Mouse (Mus musculus): ENCODE measurements around the gene Gucy2d. TPM values are rescaled to one million over a fixed set of nuclear protein-coding genes. Genes with fewer than 3 reads are reported as not detected.

Gucy2d gene
- polyA plus RNA-seq, 1 experiment from 2014 or later = not detected

DNA sequence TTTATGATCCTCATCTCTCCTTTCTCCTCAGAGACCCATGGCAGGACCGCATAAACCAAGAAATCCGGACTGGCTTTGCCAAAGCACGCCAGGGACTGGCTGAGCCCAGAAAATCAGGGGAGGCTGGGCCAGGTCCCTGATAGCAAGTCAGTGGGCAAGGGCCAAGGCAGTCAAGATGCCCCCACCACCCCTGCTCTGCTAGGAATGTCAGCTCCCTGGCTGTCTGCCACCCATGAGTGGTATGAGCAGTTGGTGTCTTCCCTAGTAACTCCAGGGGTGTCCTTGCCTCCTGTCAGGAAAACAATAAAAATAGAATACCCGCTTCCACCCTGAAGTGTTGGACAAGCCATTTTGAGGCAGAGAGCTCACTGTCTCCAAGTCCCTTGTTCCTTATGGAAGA lies 36.9 kb downstream of the Gucy2d start:
- Histone ChIP-seq H3K79me2 (ENCODE audit: inconsistent target) (no peaks in the 10 kb centered on the region), H3K4me3 (ENCODE audit: inconsistent target) (no peak overlapping the region), H3K36me3 (ENCODE audit: inconsistent target) (no peaks in the 10 kb centered on the region), H3K27ac (no peak overlapping the region)
- 93% methylated on average over 4 of the region's 4 CpGs for WGBS (ENCODE audit: missing documents)

DNA sequence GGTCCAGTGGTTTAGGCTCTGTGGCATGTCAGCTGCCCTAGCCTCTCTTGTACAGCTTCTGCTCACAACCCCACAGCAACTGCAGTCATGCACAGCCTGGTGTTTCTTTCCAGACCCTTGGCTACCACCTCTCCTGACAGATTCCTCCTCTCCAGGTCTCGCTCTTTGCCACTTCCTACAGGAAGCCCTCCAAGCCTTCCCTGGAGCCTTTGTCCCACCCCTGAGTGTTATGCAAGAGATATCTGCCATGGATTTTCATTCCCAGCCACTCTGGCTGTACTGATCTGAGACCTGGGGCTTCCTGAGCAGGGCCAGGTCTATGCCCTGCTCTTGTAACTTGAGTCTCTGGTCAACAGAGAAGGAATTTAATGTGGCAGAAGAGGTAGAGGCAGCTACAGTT lies 40.3 kb downstream of the Gucy2d start:
- Histone ChIP-seq H3K79me2 (ENCODE audit: inconsistent target) (no peaks in the 10 kb centered on the region), H3K27ac (no peak overlapping the region), H3K36me3 (ENCODE audit: inconsistent target) (no peaks in the 10 kb centered on the region), H3K4me3 (ENCODE audit: inconsistent target) (no peak overlapping the region)
- 71% methylated on average over 1 of the region's 1 CpGs for WGBS (ENCODE audit: missing documents)

DNA sequence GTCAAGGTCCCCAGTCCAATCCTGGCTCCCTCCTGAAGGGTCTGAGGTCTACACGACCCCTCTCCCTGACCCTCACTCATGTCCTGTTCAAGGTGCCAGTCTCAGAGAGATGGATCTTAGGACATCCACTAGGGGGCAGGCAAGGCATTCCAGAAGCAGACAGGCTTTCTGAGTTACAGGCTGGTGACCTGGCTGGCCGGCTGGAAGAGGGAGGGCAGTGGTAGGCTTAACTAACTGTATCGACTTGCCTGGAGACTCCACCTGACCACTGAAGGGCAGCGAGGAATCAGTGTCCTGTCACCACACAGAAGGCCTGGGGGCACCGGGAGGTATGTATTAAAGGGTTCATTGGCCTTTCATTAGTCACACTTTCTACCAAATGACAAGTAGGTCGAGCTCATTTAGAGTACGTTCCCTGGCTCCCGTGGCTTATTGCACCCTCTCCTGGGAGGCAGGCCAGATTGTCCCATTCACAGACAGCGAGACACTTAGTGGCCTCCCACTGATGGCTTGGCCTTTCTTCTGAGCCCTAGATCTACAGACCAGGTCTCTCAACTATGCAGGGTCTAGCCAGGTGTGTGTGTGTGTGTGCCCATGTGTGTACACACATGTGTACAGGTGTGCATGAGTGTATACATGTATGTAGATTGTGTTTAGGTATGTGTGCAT lies 41.0 kb downstream of the Gucy2d start:
- H3K4me3 ChIP-seq (ENCODE audit: inconsistent target) = no peak overlapping the region
- H3K27ac ChIP-seq = no peak overlapping the region
- no peaks in the 10 kb centered on the region for H3K79me2 ChIP-seq (ENCODE audit: inconsistent target)
- 30% methylated on average over 9 of the region's 9 CpGs for WGBS (ENCODE audit: missing documents)
- no peaks in the 10 kb centered on the region for H3K36me3 ChIP-seq (ENCODE audit: inconsistent target)

DNA sequence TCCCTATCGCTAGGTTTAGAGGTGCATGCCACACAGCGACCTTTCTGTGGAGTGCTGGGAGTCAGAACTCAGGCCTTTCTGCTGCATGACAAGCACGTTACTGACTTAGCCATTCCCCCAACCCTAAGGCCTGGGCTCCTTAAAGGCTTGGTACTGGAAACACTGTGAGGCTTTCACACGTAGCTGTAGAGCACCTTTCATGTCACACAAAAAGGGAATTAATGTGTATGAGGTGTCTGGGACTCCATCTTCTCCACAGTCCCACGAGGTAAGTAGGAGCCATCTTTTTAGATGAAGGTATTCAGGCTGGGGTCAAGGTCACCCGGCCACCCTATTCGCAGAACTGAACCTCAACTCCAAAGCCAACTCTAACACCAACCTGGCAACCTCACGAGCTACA lies 41.6 kb downstream of the Gucy2d start:
- H3K4me3 ChIP-seq (ENCODE audit: inconsistent target) = no peak overlapping the region
- H3K79me2 ChIP-seq (ENCODE audit: inconsistent target) = no peaks in the 10 kb centered on the region
- WGBS (ENCODE audit: missing documents) = 95% methylated on average over 7 of the region's 8 CpGs
- H3K36me3 ChIP-seq (ENCODE audit: inconsistent target) = no peaks in the 10 kb centered on the region
- H3K27ac ChIP-seq = no peak overlapping the region

DNA sequence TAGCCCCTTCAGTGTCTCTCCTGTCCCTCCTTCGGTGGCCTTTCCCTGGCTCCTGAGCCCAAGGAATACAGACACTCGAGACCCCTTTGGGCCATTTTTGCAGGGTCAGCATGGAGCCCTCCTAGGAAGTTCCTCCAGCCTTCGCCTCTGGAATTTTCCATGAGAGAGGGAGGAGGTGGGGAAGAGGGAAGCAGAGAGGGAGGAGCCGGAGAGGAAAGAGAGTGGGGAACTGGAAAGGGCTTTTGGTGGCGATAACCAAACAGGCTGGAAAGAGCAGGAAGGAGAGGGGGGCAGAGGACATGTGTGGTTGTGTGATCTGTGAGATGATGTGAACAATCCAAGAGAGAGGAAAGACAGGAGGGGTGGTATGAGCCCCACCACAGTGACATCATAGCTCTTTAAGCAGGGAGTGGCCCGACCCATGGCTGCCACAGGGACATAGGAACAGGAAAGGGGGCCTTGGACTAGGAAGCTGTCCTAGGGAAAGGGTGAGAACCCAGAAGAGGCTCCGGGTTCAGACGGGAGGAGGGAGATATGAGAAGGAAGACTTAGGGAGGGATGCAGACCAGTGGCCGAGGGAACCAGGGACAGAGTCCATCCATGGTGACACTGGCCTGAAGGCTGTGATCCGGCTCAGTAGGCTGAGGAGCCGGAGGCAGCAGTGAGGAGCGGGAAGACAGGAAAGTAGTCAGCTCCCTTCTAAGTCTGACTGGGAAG lies 42.5 kb downstream of the Gucy2d start:
- Histone ChIP-seq H3K36me3 (ENCODE audit: inconsistent target) (no peaks in the 10 kb centered on the region), H3K27ac (no peak overlapping the region), H3K79me2 (ENCODE audit: inconsistent target) (no peaks in the 10 kb centered on the region), H3K4me3 (ENCODE audit: inconsistent target) (no peak overlapping the region)
- 94% methylated on average over 12 of the region's 12 CpGs for WGBS (ENCODE audit: missing documents)

DNA sequence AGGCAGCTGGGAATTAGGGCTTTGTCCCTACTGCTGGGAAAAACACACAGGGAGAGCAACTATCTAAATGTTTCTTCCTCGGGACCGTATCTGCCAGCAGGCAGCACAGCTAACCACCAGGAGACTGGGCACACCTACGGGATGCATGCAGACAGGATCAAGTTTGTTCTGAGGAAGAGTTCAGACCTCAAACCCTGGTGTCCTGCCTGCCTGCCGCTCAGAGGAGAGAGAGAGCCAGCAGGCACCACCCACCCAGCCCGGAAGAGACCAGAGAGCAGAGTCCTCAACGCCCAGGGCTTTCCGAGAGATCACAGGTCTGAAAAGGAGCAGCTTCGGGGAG lies 43.0 kb downstream of the Gucy2d start:
- Histone ChIP-seq H3K4me3 (ENCODE audit: inconsistent target) (no peak overlapping the region), H3K79me2 (ENCODE audit: inconsistent target) (no peaks in the 10 kb centered on the region), H3K27ac (no peak overlapping the region), H3K36me3 (ENCODE audit: inconsistent target) (no peaks in the 10 kb centered on the region)
- 84% methylated on average over 8 of the region's 8 CpGs for WGBS (ENCODE audit: missing documents)

DNA sequence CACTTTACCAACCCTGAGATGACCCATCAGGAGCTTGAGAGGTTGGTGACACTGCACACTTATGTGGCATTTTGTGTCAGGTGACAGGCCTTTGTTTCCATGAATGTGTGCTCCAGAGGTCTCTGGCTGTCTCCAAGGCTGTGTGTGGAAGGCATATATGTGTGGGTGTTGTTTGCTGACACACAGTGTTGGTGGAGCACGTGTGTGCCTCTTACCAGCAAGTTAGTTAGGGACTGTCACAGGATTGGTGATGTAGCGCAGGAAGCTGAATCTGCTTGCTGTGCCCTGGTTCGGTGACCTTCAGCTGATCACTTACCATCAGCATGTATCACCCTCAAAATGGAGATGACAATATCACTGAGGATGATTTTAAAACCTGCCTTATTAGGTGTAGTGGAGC lies 44.7 kb downstream of the Gucy2d start:
- H3K27ac ChIP-seq = no peak overlapping the region
- 96% methylated on average over 3 of the region's 3 CpGs for WGBS (ENCODE audit: missing documents)

DNA sequence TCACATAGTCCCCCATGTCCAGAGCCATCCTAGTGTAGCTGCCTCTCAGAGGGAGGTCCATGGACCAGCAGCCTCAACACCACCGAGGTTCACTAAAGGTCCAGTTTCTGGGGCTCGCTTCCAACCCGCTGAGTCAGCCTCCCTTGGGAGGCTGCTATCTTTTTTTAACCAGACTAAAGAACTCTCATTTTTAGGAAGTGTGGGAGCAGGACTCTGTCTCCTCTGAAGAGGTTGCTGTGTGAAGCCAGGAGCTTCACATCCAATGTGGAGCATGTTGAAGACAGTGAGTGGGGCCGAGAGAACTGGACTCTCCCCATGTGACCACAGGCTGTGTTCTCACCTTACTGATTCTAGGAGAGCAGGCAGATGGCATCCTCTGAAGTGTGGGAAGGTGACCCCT lies 45.3 kb downstream of the Gucy2d start:
- Histone ChIP-seq H3K36me3 (ENCODE audit: inconsistent target) (no peaks in the 10 kb centered on the region), H3K4me3 (ENCODE audit: inconsistent target) (no peak overlapping the region), H3K27ac (no peak overlapping the region), H3K79me2 (ENCODE audit: inconsistent target) (no peaks in the 10 kb centered on the region)
- 73% methylated on average over 4 of the region's 4 CpGs for WGBS (ENCODE audit: missing documents)

More for the DNA sequence above, 44.7 kb downstream of the Gucy2d start:
- H3K36me3 ChIP-seq (ENCODE audit: inconsistent target) = no peaks in the 10 kb centered on the region
- no peaks in the 10 kb centered on the region for H3K79me2 ChIP-seq (ENCODE audit: inconsistent target)
- H3K4me3 ChIP-seq (ENCODE audit: inconsistent target) = no peak overlapping the region

DNA sequence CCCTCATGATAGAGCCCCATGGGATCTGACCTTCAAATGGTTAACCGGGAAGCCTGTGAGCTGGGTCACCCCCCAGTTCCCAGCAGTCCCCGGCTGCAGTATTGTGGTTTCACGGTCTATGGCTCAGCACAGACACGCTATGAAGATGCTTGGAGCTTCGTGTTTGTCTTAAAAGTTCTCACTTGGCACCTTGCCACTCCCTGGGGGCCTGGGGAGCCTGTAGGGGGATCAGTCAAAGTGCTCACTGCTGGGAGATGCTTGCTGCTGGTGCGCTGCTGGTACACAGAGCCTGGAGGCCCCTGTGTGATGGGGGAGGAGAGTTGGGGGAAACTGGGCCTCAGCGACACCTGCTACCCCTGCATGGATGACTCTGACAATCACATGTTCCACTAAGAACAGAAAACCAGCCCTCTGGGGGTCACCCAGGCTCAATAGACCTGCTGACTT lies 46.3 kb downstream of the Gucy2d start:
- no peaks in the 10 kb centered on the region for H3K79me2 ChIP-seq (ENCODE audit: inconsistent target)
- H3K27ac ChIP-seq = no peak overlapping the region
- no peaks in the 10 kb centered on the region for H3K36me3 ChIP-seq (ENCODE audit: inconsistent target)
- 83% methylated on average over 7 of the region's 7 CpGs for WGBS (ENCODE audit: missing documents)
- H3K4me3 ChIP-seq (ENCODE audit: inconsistent target) = no peak overlapping the region

DNA sequence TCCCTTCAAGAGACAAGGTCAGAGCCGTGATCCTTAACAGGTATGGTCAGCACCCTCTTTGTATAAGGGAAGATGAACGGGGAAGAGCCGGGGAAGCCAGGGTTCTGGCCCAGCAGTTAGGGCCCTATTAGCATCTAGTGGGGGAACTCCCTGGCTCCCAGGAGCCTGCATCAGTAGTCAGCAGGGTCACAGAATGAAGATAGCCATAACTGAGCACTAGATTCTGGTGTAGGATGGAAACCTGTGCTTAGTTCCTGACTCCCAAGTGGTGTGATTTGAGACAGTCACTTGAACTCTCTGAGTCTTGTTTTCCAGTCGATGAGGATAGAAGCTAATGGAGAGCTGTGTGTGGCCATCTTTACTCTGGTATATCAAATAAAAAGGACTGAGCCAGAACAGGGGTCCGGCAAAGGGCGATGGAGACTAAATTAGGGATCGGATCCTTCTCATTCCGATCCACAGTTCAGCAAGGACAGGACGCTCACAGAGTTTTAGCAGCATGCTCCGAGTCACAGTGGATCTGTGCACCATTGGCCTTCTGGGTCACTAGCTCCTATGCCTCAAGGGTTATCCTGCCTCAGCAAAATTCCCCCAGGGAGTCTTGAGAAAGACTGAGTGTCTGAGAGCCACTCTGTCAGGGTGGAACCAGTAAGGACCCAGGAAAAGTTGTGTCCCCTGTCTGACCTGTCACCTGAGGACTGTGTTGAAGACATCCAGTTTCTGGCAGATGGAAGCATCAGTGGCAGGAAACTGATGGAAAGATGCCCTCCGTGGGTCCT lies 47.2 kb downstream of the Gucy2d start:
- Histone ChIP-seq H3K36me3 (ENCODE audit: inconsistent target) (no peaks in the 10 kb centered on the region), H3K79me2 (ENCODE audit: inconsistent target) (no peaks in the 10 kb centered on the region), H3K4me3 (ENCODE audit: inconsistent target) (no peak overlapping the region), H3K27ac (no peak overlapping the region)
- WGBS (ENCODE audit: missing documents) = 96% methylated on average over 11 of the region's 11 CpGs

DNA sequence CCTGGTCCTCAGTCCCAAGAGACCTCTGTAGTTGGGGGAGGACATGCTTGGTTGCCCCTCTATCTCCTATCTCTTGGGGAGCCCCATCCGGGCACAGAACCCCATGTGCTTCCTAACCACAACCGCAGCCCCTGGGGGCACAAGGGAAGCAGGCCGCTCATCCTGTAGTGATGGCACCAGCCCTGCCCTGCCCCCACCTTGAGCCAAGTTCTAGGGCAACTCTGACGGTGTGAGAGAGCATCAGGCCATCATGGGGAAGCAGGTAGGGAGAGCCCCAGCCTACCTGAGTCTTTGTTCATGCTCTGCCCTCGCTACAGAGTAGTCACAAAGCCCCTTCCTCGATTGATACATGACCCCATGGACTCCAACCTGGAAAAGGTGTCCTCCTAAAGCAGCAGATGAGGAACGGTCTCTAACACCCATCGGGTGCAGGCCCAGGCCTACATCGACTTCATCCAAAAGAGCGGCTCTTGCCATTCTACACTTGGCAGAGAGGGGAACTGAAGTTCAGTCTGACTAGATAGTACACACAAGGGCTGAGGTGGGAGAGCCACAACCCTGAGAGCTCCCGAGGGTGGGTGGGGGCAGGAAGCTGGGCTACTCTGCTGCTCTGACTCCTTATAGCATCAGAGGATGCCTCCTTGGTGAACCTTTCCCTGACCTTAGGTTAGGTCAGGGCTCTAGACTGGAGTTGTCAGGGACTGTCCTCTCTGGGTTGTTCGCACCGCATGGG lies 48.3 kb downstream of the Gucy2d start:
- WGBS (ENCODE audit: missing documents) = 76% methylated on average over 13 of the region's 13 CpGs
- Histone ChIP-seq H3K27ac (no peak overlapping the region), H3K79me2 (ENCODE audit: inconsistent target) (no peaks in the 10 kb centered on the region), H3K36me3 (ENCODE audit: inconsistent target) (no peaks in the 10 kb centered on the region), H3K4me3 (ENCODE audit: inconsistent target) (no peak overlapping the region)

DNA sequence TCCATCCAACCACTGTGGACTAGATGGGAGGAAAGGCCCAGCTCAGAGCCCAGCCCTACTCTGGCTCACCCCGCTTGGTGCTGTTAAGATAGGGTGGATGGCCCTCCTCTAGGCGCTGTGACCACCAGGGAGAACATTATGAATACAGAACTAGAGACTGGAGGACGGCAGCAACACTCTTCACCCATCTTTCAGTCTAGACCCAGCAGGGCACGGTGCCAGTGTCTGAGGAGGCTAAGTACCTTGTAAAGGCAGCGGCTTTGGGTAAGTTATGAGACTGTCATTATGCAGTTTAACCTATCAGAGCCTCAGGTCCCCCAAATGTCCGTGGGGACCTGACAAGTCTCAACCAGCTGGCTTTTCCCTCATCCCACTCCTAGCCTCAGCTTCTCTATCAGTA lies 48.9 kb downstream of the Gucy2d start, which contains the start of gene Lrrc32:
Gene Lrrc32, plus strand, starts transcription at position 153 of the 400 bp plus-strand sequence.
- Histone ChIP-seq H3K36me3 (ENCODE audit: inconsistent target) (no peaks in the 10 kb centered on the region), H3K4me3 (ENCODE audit: inconsistent target) (no peak within 1 kb of the TSS), H3K27ac (no peak within 1 kb of the TSS), H3K79me2 (ENCODE audit: inconsistent target) (no peaks in the 10 kb centered on the region)
- WGBS (ENCODE audit: missing documents) = 63% methylated on average over 6 of the region's 6 CpGs

DNA sequence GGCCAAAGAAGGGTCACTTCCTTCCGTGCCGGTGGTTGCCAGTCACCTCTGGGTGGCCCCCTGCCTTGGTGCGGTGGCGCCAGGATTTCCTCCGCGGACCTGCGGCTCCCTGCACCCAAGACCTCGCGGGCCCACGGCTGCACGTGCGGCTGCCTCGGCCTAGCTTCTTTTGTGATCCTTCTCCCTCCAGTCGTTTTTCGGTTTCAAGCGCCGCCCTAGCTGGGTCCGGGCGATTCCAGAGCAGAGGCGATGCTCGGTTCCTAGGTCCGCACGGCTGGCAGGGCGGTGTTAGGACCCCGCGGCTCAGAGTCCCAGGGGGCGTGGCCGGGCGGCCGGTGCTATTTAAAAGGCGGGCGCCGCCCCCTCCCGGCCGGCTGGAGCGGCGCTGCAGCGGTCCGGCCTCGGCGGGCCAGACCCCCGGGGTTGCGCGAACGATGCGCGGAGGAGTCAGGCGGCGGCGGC lies 49.4 kb downstream of the Gucy2d start:
- Histone ChIP-seq H3K4me3 (ENCODE audit: inconsistent target) (no peak overlapping the region), H3K79me2 (ENCODE audit: inconsistent target) (no peaks in the 10 kb centered on the region), H3K36me3 (ENCODE audit: inconsistent target) (no peaks in the 10 kb centered on the region), H3K27ac (no peak overlapping the region)
- under 1% methylated on average over 46 of the region's 50 CpGs for WGBS (ENCODE audit: missing documents)

DNA sequence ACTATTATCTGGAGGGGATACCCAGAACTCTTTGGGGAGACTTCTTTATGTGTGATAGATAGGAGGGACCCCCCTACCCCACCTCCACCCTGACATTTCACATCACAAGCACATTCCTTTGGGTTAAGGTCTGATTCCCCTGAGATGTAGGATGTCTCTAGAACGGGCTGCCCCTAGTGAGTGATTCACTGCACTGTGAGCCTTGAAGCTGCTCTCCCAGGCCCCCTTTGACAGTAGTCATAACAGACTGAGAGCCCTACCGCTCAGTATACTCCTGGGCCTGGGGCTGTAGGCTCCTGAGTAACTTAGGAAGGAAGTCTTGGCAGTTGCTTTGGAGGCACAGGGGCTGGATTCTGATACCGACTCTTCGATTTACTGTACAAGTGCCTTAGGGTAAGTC lies 50.1 kb downstream of the Gucy2d start:
- Histone ChIP-seq H3K27ac (no peak overlapping the region), H3K36me3 (ENCODE audit: inconsistent target) (no peaks in the 10 kb centered on the region), H3K79me2 (ENCODE audit: inconsistent target) (no peaks in the 10 kb centered on the region), H3K4me3 (ENCODE audit: inconsistent target) (no peak overlapping the region)
- WGBS (ENCODE audit: missing documents) = 75% methylated on average over 4 of the region's 4 CpGs
